Mouse (Mus musculus): ENCODE results near the gene Zdhhc20. TPM values are rescaled to one million over a fixed set of nuclear protein-coding genes. Genes with fewer than 3 reads are reported as not detected.
A peak's percentile ranks its signal among the peaks of the same experiment; 100 is the strongest.
"Not testable (repeated sequence)": the region's sequence is repeated elsewhere in the genome, so short reads cannot be mapped to it uniquely, and the experiment has no call there.

The Zdhhc20 gene
- 1 to 10 TPM; 2.9 to 5.1 TPM for total RNA-seq (2021)
- long read RNA-seq, experiment 1, partial matches to known transcripts: 0 of 4 reads
- long read RNA-seq, experiment 1, other reads (novel, unspliced or antisense): 4 of 4 reads
- long read RNA-seq, experiment 2, full-length matches to known transcripts: 2 of 7 reads
- long read RNA-seq, experiment 2, partial matches to known transcripts: 0 of 7 reads
- long read RNA-seq, experiment 2, other reads (novel, unspliced or antisense): 5 of 7 reads

DNA sequence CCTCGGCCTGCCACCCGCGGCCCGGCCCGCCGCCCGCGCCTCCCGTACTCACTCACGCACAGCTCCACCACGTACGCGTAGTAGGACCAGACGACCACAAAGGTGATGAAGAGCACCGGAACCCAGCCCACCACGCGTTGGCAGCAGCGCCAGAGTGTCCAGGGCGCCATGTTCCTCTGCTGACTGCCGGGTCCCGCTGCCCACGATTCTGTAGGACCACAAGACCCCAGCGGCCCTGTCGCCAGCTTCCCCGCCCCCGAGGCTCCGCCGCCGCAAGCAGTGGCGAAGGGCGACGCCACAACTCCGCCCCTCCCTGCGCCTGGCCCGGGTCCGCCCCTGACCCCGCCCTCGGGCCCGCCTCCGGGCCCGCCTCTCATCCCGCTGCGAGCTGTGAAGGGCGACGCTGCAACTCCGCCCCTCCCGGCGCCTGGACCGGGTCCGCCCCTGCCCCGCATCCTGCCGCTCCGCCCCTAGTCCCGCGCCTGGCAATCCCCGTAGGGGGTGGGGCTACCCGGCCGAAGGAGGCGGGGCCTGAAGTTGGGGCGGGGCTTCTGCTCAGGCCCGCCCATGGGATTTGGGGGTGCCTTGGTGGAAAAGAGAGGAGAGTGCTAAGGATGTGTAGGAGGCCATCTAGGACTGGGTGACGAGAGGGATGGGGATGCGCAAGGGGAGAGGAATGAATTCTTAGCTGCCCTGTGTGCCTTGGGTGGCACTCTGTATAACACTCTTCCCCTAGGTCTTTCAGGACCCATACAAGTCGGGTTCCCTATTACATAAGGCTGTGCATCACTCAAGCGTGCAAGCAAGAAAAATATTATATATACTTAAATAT lies at the start of gene Zdhhc20:
TSS of gene Zdhhc20 (minus strand) at position 266 of the 832 bp plus-strand sequence.
- peak; percentile 98 for DNase-seq

- DNase-seq: no peak
Observed at GRCm38 (mm10) chr14:57937297-57937696, 47.2 kb upstream of the Zdhhc20 start.

GRCm38 (mm10) chr14:57934666-57935065 lies 44.6 kb upstream of the Zdhhc20 start:
- no peak for DNase-seq

- no peak for DNase-seq
Observed at GRCm38 (mm10) chr14:57933608-57934007, 43.5 kb upstream of the Zdhhc20 start.

- no peak for DNase-seq
Observed at GRCm38 (mm10) chr14:57932881-57933443, 42.9 kb upstream of the Zdhhc20 start.

DNA sequence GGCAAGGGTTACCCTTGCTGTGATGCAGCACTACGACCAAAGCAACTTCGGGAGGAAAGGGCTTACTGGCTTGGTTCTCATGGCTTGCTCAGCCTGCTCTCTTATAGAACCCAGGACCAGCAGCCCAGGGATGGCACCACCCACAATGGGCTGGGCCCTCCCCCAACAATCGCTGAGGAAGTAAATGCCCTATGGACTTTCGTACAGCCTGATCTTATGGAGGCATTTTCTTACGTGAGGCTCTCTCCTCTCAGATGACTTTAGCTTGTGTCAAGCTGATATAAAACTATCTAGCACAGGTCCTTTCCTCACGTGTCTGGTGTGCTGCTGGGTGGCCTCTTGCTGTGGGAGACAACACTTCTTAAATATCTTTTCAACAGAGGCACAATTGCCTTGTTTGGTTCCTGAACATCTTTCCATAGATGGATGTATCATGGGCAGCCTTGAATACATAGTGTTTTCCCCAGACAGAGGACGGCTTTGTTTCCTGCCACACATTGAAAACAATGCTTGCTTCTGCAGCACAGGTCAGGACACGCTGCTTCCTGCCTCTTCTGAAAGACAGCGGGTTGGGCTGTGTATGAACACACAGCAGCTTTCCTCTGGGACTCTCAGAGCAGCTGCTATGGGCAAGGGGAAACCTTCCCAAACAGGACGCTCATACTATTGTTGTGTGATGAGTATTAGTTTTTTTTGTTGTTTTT lies 31.5 kb upstream of the Zdhhc20 start:
- DNase-seq: peak; percentile 26

GRCm38 (mm10) chr14:57920568-57921310 lies 30.7 kb upstream of the Zdhhc20 start:
- no peak for DNase-seq

DNA sequence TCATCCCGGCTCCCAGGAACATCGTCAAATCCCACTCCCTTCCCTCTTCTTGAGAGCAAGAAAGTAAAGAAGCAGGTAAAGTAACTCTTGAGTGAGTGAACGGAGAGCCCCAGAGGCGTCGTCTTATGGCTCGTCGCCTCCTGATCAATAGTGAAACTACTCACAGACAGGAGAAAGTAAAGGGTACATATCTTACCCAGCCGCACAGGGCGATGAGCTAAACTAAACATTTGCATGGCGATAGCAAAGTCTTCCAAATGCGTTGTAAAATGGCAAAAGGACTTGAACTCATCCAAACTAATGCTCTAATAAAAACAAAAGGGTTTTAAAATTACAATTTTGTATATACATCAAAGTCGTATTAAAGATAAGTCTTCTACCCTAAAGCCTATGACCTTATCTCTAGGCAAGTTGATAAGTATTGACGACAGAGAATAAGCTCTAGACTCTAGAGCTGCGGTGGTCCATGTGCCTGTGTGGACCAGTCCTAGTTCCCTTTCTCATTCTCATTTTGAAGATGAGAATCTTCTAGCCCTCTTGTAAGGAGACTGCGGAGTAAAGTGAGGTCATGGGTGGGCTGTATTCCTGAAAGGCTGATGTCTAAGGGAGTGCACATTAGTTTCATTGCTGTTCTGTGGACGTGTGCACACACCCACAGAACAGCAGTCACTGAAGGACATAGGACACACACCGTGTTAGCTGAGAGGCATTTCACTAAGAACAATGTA lies 29.2 kb upstream of the Zdhhc20 start:
- DNase-seq: no peak

DNA sequence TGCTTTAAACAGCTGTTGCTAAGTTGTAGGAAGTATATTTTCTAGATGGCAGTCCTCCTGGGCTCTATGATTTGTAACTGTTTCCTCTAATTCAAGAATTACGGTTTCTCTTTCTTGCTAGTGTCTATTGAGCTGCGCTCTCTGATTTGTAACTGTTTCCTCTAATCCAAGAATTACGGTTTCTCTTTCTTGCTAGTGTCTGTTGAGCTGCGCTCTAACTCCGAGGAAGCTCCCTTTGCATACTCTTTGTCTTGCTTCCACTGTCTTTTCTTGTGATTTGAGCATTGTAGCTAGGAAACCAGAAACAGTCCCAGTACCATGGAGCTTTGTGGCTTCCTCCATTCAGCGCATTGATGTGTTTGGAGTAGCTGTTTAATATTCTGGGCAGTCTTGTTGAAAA lies 25.3 kb upstream of the Zdhhc20 start:
- DNase-seq: no peak

- DNase-seq: not testable (repeated sequence)
Observed at GRCm38 (mm10) chr14:57912211-57913007, 22.3 kb upstream of the Zdhhc20 start.

- DNase-seq: not testable (repeated sequence)
Observed at GRCm38 (mm10) chr14:57911787-57912186, 21.7 kb upstream of the Zdhhc20 start.

DNA sequence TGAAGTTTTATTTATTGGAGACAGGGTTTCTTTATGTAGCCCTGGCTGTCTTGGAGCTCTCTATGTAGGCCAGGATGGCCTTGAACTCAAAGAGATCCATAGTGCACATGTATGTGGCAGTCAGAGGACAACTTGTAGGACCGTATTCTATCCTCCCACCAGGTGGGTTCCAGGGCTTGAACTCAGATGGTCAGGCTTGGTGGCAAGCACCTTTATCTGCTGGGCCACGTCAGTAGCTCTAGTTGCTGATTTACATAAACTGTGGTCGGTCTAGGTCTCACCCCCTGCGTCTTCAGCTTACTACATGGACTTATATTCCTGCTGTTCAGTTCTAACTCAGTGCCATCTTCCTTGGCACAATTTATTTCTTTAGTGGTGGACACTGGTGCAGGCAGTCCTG lies 21.2 kb upstream of the Zdhhc20 start:
- DNase-seq: no peak

DNA sequence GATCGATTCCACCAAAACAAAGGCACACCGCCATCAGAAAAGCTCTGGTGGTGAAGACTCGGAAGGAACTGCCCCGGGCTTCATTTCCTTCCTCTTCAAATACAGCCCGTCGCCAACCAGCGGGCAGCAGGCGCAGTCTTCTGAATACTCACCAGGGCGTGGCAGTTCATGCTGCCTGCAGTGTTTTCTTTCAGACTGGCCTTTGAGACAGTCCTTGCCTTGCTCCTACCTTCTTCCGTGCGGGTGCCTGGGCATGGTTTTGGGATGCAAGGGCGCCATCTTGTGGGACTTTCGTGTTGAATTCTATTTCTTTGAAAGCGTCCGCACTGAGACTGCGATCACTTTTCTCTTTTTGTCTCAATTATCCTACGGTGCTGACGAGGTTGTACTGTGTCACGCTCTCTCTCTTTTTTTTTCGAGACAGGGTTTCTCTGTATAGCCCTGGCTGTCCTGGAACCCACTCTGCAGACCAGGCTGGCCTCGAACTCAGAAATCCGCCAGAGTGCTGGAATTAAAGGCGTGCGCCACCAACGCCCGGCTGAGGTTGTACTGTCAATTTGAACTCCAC lies 20.5 kb upstream of the Zdhhc20 start:
- peak; percentile 77 for DNase-seq

GRCm38 (mm10) chr14:57909297-57909696 lies 19.2 kb upstream of the Zdhhc20 start:
- no peak for DNase-seq

GRCm38 (mm10) chr14:57908431-57908830 lies 18.4 kb upstream of the Zdhhc20 start:
- no peak for DNase-seq

- DNase-seq: no peak
Observed at GRCm38 (mm10) chr14:57901998-57902397, 11.9 kb upstream of the Zdhhc20 start.

- no peak for DNase-seq
Observed at GRCm38 (mm10) chr14:57896882-57897281, 6.8 kb upstream of the Zdhhc20 start.

- DNase-seq: not testable (repeated sequence)
Observed at GRCm38 (mm10) chr14:57896088-57896871, 6.2 kb upstream of the Zdhhc20 start.

- no peak for DNase-seq
Observed at GRCm38 (mm10) chr14:57894346-57894745, 4.3 kb upstream of the Zdhhc20 start.

All from gastrocnemius, postnatal 25 days (tissue).